Mouse (Mus musculus) activated CD4-positive, CD25-positive, alpha-beta regulatory T cell, adult 9 weeks (primary cell): ENCODE data around the gene Gmfb. TPM values are rescaled to one million over a fixed set of nuclear protein-coding genes. Genes with fewer than 3 reads are reported as not detected.

Source experiments
- polyA plus RNA-seq: library from polyadenylated mRNA; unstranded; fragments of 100-300 nt; shearing (Covaris generic); gene quantifications from one replicate; pipeline ENCODE4 v1.2.1, GENCODE M21; 2017

The Gmfb gene
- polyA plus RNA-seq: 102 TPM

GRCm38 (mm10) chr14:46821873-46822716 lies at the start of gene Gmfb:
Gmfb (minus strand) TSS chr14:46822242.

GRCm38 (mm10) chr14:46831837-46832333 lies 9.8 kb upstream of the Gmfb start, which contains the start of gene Cgrrf1:
Cgrrf1 (plus strand) TSS chr14:46832125.

GRCm38 (mm10) chr14:46787787-46788504 lies 34.1 kb downstream of the Gmfb start, which contains the start of gene Cnih1:
Cnih1 (minus strand) TSS chr14:46788411.

GRCm38 (mm10) chr14:46760355-46761029 lies 61.5 kb downstream of the Gmfb start, which contains the start of gene Cdkn3:
Cdkn3 (plus strand) TSS chr14:46760541.

Other genes starting within 250 kb of the Gmfb start
- gene Cdkn3, start 61.7 kb downstream of the Gmfb start, polyA plus RNA-seq: 6.1 TPM
- gene Cnih1, start 33.8 kb downstream of the Gmfb start, polyA plus RNA-seq: 97.7 TPM
- 13.6 TPM for gene Cgrrf1, start 9.9 kb upstream of the Gmfb start, polyA plus RNA-seq
- gene Samd4, start 60.6 kb upstream of the Gmfb start, polyA plus RNA-seq: not detected